Mouse (Mus musculus): ENCODE measurements around the gene Foxn3. TPM values are rescaled to one million over a fixed set of nuclear protein-coding genes. Genes with fewer than 3 reads are reported as not detected.

Gene Foxn3
- polyA plus RNA-seq, 1 experiment, result 71.3 TPM

- WGBS, result 44% methylated on average over 8 of the region's 8 CpGs
- DNase-seq, result no peak
- TF ChIP-seq CTCF (IDR thresholded peaks at IDR 0.05; ENCODE audit: borderline replicate concordance, control insufficient read depth, extremely low read depth, insufficient read depth, low read length, poor library complexity) (no peak), POLR2A (IDR thresholded peaks at IDR 0.05; ENCODE audit: control insufficient read depth, extremely low read depth, insufficient read depth, low read length, poor library complexity) (no peak)
- Histone ChIP-seq H3K36me3 (ENCODE audit: control insufficient read depth, insufficient read depth, low read length) (no peaks in the 10 kb centered on the region), H3K4me3 (ENCODE audit: control insufficient read depth, insufficient read depth, low read length) (no peak overlapping the region), H3K27ac (ENCODE audit: control insufficient read depth, insufficient read depth, low read length) (peak overlapping the region; percentile 80), H3K4me1 (replicated peaks; ENCODE audit: control insufficient read depth, insufficient read depth, low read length) (peaks cover 62% of the 10 kb centered on the region), H3K27me3 (ENCODE audit: control insufficient read depth, insufficient read depth, low read length) (no peaks in the 10 kb centered on the region)
Measured at GRCm38 (mm10) chr12:99331341-99331947, 231.9 kb downstream of the Foxn3 start.

GRCm38 (mm10) chr12:99330822-99331285 lies 232.5 kb downstream of the Foxn3 start:
- 55% methylated on average over 12 of the region's 12 CpGs for WGBS
- Histone ChIP-seq H3K4me1 (replicated peaks; ENCODE audit: control insufficient read depth, insufficient read depth, low read length) (peaks cover 60% of the 10 kb centered on the region), H3K4me3 (ENCODE audit: control insufficient read depth, insufficient read depth, low read length) (no peak overlapping the region), H3K27me3 (ENCODE audit: control insufficient read depth, insufficient read depth, low read length) (no peaks in the 10 kb centered on the region), H3K36me3 (ENCODE audit: control insufficient read depth, insufficient read depth, low read length) (no peaks in the 10 kb centered on the region), H3K27ac (ENCODE audit: control insufficient read depth, insufficient read depth, low read length) (peak overlapping the region; percentile 80)
- TF ChIP-seq CTCF (IDR thresholded peaks at IDR 0.05; ENCODE audit: borderline replicate concordance, control insufficient read depth, extremely low read depth, insufficient read depth, low read length, poor library complexity) (no peak), POLR2A (IDR thresholded peaks at IDR 0.05; ENCODE audit: control insufficient read depth, extremely low read depth, insufficient read depth, low read length, poor library complexity) (no peak)
- DNase-seq, result no peak

- TF ChIP-seq POLR2A (IDR thresholded peaks at IDR 0.05; ENCODE audit: control insufficient read depth, extremely low read depth, insufficient read depth, low read length, poor library complexity) (no peak), CTCF (IDR thresholded peaks at IDR 0.05; ENCODE audit: borderline replicate concordance, control insufficient read depth, extremely low read depth, insufficient read depth, low read length, poor library complexity) (no peak)
Measured at GRCm38 (mm10) chr12:99329301-99330257, 233.8 kb downstream of the Foxn3 start.

GRCm38 (mm10) chr12:99326157-99326556 lies 237.2 kb downstream of the Foxn3 start:
- Histone ChIP-seq H3K27ac (ENCODE audit: control insufficient read depth, insufficient read depth, low read length) (no peak overlapping the region), H3K27me3 (ENCODE audit: control insufficient read depth, insufficient read depth, low read length) (no peaks in the 10 kb centered on the region), H3K4me1 (replicated peaks; ENCODE audit: control insufficient read depth, insufficient read depth, low read length) (peaks cover 64% of the 10 kb centered on the region), H3K4me3 (ENCODE audit: control insufficient read depth, insufficient read depth, low read length) (no peak overlapping the region), H3K36me3 (ENCODE audit: control insufficient read depth, insufficient read depth, low read length) (no peaks in the 10 kb centered on the region)
- no peak for TF ChIP-seq CTCF (IDR thresholded peaks at IDR 0.05; ENCODE audit: borderline replicate concordance, control insufficient read depth, extremely low read depth, insufficient read depth, low read length, poor library complexity)
- no peak for TF ChIP-seq POLR2A (IDR thresholded peaks at IDR 0.05; ENCODE audit: control insufficient read depth, extremely low read depth, insufficient read depth, low read length, poor library complexity)
- WGBS, result 39% methylated on average over 8 of the region's 8 CpGs
- DNase-seq, result no peak

More at GRCm38 (mm10) chr12:99329301-99330257, 233.8 kb downstream of the Foxn3 start:
- H3K27me3 ChIP-seq (ENCODE audit: control insufficient read depth, insufficient read depth, low read length), result no peaks in the 10 kb centered on the region
- 38% methylated on average over 20 of the region's 20 CpGs for WGBS
- H3K4me3 ChIP-seq (ENCODE audit: control insufficient read depth, insufficient read depth, low read length), result no peak overlapping the region
- H3K4me1 ChIP-seq (replicated peaks; ENCODE audit: control insufficient read depth, insufficient read depth, low read length), result peaks cover 70% of the 10 kb centered on the region
- H3K36me3 ChIP-seq (ENCODE audit: control insufficient read depth, insufficient read depth, low read length), result no peaks in the 10 kb centered on the region
- DNase-seq, result peak; percentile 72
- H3K27ac ChIP-seq (ENCODE audit: control insufficient read depth, insufficient read depth, low read length), result no peak overlapping the region

- H3K4me3 ChIP-seq (ENCODE audit: control insufficient read depth, insufficient read depth, low read length), result no peak overlapping the region
- H3K36me3 ChIP-seq (ENCODE audit: control insufficient read depth, insufficient read depth, low read length), result no peaks in the 10 kb centered on the region
- WGBS, result 47% methylated on average over 12 of the region's 12 CpGs
- TF ChIP-seq CTCF (IDR thresholded peaks at IDR 0.05; ENCODE audit: borderline replicate concordance, control insufficient read depth, extremely low read depth, insufficient read depth, low read length, poor library complexity) (no peak), POLR2A (IDR thresholded peaks at IDR 0.05; ENCODE audit: control insufficient read depth, extremely low read depth, insufficient read depth, low read length, poor library complexity) (no peak)
- peaks cover 48% of the 10 kb centered on the region for H3K4me1 ChIP-seq (replicated peaks; ENCODE audit: control insufficient read depth, insufficient read depth, low read length)
- DNase-seq, result peak; percentile 37
- no peaks in the 10 kb centered on the region for H3K27me3 ChIP-seq (ENCODE audit: control insufficient read depth, insufficient read depth, low read length)
- H3K27ac ChIP-seq (ENCODE audit: control insufficient read depth, insufficient read depth, low read length), result peak overlapping the region; percentile 12; the same call in 1 of the 2 replicates
Measured at GRCm38 (mm10) chr12:99321633-99322431, 241.6 kb downstream of the Foxn3 start.

Measured in thymus, adult 2 months (tissue).